Mouse (Mus musculus) heart, embryonic 14.5 days (tissue): Measurements from ENCODE around the gene Prkar1a. TPM values are rescaled to one million over a fixed set of nuclear protein-coding genes. Genes with fewer than 3 reads are reported as not detected.

ENCODE experiments used
- ATAC-seq: fragments of 200-750 bp; cut with Nextera tagmentation; 2 replicates; pipeline ENCODE4 v1.8.0; 2017; ENCODE audit warnings: low read depth, moderate TSS enrichment; ENCODE audit not compliant: insufficient number of reproducible peaks, insufficient read depth, low FRiP score
- H3K27ac ChIP-seq, 2 experiments: fragments of 200-500 bp in 1 of 2; fragments of 300-500 bp in 1 of 2; sonication (generic) in 1 of 2; replicated peaks in 1 of 2; 2 replicates each; pipeline ENCODE4 v1.5.1; 2012 to 2014; ENCODE audit warnings: low read depth in 2 of 2, low read length in 2 of 2, control low read depth in 1 of 2, mild to moderate bottlenecking in 1 of 2, mixed read lengths in 1 of 2; ENCODE audit not compliant: control insufficient read depth in 1 of 2, insufficient read depth in 1 of 2
- H3K27me3 ChIP-seq: fragments of 300-500 bp; sonication (generic); 2 replicates; pipeline ENCODE4 v1.6.1; 2014; ENCODE audit warnings: mild to moderate bottlenecking, low read length, control low read depth; ENCODE audit not compliant: control insufficient read depth, insufficient read depth
- H3K36me3 ChIP-seq: fragments of 300-500 bp; sonication (generic); 2 replicates; pipeline ENCODE4 v1.6.1; 2014; ENCODE audit warnings: mild to moderate bottlenecking, control low read depth, low read length, mixed read lengths; ENCODE audit not compliant: control insufficient read depth, insufficient read depth
- H3K4me1 ChIP-seq, 2 experiments: fragments of 200-500 bp in 1 of 2; fragments of 300-500 bp in 1 of 2; sonication (generic) in 1 of 2; 2 replicates each; pipeline ENCODE4 v1.6.1; 2012 to 2014; ENCODE audit warnings: low read length in 2 of 2, control low read depth in 1 of 2, mixed read lengths in 1 of 2; ENCODE audit not compliant: control insufficient read depth in 2 of 2, insufficient read depth in 2 of 2
- H3K4me2 ChIP-seq: fragments of 300-500 bp; sonication (generic); 2 replicates; pipeline ENCODE4 v1.6.1; 2014; ENCODE audit warnings: mild to moderate bottlenecking, low read length
- H3K4me3 ChIP-seq, 2 experiments: fragments of 200-500 bp in 1 of 2; fragments of 300-500 bp in 1 of 2; sonication (generic) in 1 of 2; 2 replicates each; pipeline ENCODE4 v1.5.1; 2012 to 2014; ENCODE audit warnings: low read length in 2 of 2, mild to moderate bottlenecking in 2 of 2, control low read depth in 1 of 2, low read depth in 1 of 2, moderate library complexity in 1 of 2; ENCODE audit not compliant: control insufficient read depth in 1 of 2, insufficient read depth in 1 of 2
- H3K9ac ChIP-seq: fragments of 300-500 bp; sonication (generic); 2 replicates; pipeline ENCODE4 v1.6.1; 2014; ENCODE audit warnings: mild to moderate bottlenecking, low read length
- H3K9me3 ChIP-seq: fragments of 300-500 bp; sonication (generic); 2 replicates; pipeline ENCODE4 v1.6.1; 2016; ENCODE audit warnings: low read length, control low read depth; ENCODE audit not compliant: control insufficient read depth
- WGBS: fragments of 180-500 bp; shearing (Covaris S2); extraction: QIAGEN DNeasy Blood & Tissue Kit; methylation state at CpG from one replicate; pipeline ENCODE4 v1.1.7; 2014; 5-methylcytosine and 5-hydroxymethylcytosine counted together
- polyA plus RNA-seq: library from polyadenylated mRNA; unstranded; fragments of >200 nt; fragmentation: Nextera tagmentation; extraction: Ambion mirVana; gene quantifications from 2 replicates; pipeline ENCODE4 v1.2.1, GENCODE M21; 2014

Prkar1a gene
- polyA plus RNA-seq, 1 experiment from 2014 or later: 492 TPM

DNA sequence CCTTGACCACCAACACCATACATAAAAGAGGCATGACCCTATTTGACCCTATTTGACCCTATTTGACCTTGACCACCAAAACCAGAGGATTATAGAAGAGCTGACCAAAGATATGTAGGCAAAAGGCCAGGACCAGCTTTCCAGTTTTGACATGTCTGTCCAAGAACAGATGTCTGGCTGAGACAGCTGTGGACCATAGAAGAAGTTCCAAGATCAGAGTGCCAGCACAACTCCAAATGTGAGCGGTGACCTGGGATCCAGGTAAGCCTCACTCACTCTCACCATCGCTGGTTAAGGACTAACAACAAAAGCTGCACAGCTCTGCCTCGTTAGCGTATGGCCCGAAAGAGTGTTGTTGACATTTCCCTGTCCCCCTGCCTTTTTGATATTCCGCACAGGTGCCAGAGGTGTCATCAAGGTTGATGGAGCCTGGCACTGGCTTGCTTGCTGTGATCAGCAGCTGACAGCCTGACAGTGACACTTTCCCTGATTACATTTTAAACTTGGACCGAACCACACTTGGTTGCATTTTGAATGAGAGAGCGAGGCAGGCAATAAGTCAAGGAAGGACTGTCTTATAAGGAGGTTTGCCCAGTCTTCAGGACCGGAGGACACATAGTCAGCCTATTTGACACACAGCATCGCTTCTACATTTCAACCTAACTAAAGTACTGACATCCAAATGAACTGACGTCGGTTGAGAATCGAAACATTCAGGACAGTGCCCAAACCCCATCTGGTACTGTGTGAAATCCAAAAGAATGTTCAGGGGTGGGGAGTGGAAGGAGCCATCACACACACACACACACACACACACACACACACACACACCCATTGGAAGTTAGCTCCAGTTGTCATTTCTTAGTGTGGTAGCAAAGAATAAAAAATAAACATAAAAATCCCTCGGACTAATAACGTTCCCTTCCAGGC lies 69.0 kb downstream of the Prkar1a start:
- ATAC-seq: no peak
- WGBS: 86% methylated on average over 15 of the region's 15 CpGs

More for the DNA sequence above, 69.0 kb downstream of the Prkar1a start:
- Histone ChIP-seq H3K4me3 (no peak overlapping the region), H3K27ac (no peak overlapping the region), H3K4me2 (no peak overlapping the region), H3K9me3 (no peaks in the 10 kb centered on the region), H3K36me3 (no peaks in the 10 kb centered on the region), H3K9ac (no peak overlapping the region), H3K4me1 (peaks cover 4% of the 10 kb centered on the region in 2 experiments; a peak in 2 of 4 replicates), H3K27me3 (no peaks in the 10 kb centered on the region)

Other genes starting within 250 kb of the Prkar1a start
- not detected in 2 replicates for gene 9930022D16Rik, start 235.5 kb upstream of the Prkar1a start, polyA plus RNA-seq
- gene Amz2, start 223.5 kb upstream of the Prkar1a start, polyA plus RNA-seq: 38.7 and 39.7 TPM in 2 replicates
- gene Arsg, start 176.0 kb upstream of the Prkar1a start, polyA plus RNA-seq: 3.3 and 3.7 TPM in 2 replicates
- 7.3 TPM in 2 replicates for gene Slc16a6, start 175.8 kb upstream of the Prkar1a start, polyA plus RNA-seq
- gene Wipi1, start 37.4 kb upstream of the Prkar1a start, polyA plus RNA-seq: 31.5 and 32.3 TPM in 2 replicates
- gene Fam20a, start 72.9 kb downstream of the Prkar1a start, polyA plus RNA-seq: 2.1 and 2.6 TPM in 2 replicates
- gene 1700012B07Rik, start 178.6 kb downstream of the Prkar1a start, polyA plus RNA-seq: not detected in 2 replicates